Mouse (Mus musculus) heart, adult 11 months (tissue): ENCODE data around the gene Tbcb.
"Not testable (repeated sequence)": the region's sequence is repeated elsewhere in the genome, so short reads cannot be mapped to it uniquely, and the experiment has no call there.

Source experiments
- DNase-seq: peaks from one replicate; pipeline ENCODE4 v3.0.0; 2022

The Tbcb gene

GRCm38 (mm10) chr7:30231669-30232454 is at the start of gene Tbcb, which contains the start of gene Polr2i:
TSS of gene Tbcb (minus strand) at chr7:30232272.
TSS of gene Polr2i (plus strand) at chr7:30231948.
- DNase-seq = peak; percentile 100

- peak; percentile 88 for DNase-seq
These were observed 49.5 kb upstream of the Tbcb start for GRCm38 (mm10) chr7:30281522-30281921.

GRCm38 (mm10) chr7:30280670-30281138 is 48.6 kb upstream of the Tbcb start:
- DNase-seq = peak; percentile 100

- DNase-seq = peak; percentile 99
These were observed 48.0 kb upstream of the Tbcb start, which contains the start of the genes Thap8 and Wdr62 for GRCm38 (mm10) chr7:30279951-30280669. TSS of gene Thap8 (plus strand) at chr7:30280094. TSS of gene Wdr62 (minus strand) at chr7:30280419.

GRCm38 (mm10) chr7:30279536-30279935 is 47.5 kb upstream of the Tbcb start:
- no peak for DNase-seq

- peak; percentile 83 for DNase-seq
These were observed 46.8 kb upstream of the Tbcb start for GRCm38 (mm10) chr7:30278911-30279310.

- no peak for DNase-seq
These were observed 42.3 kb upstream of the Tbcb start for GRCm38 (mm10) chr7:30274383-30274782.

- DNase-seq = no peak
These were observed 37.6 kb upstream of the Tbcb start for GRCm38 (mm10) chr7:30269641-30270040.

GRCm38 (mm10) chr7:30266780-30267179 is 34.7 kb upstream of the Tbcb start:
- DNase-seq = peak; percentile 63

GRCm38 (mm10) chr7:30265935-30266334 is 33.9 kb upstream of the Tbcb start:
- no peak for DNase-seq

GRCm38 (mm10) chr7:30265531-30265930 is 33.5 kb upstream of the Tbcb start:
- DNase-seq = no peak

- DNase-seq = peak; percentile 86
These were observed 33.0 kb upstream of the Tbcb start for GRCm38 (mm10) chr7:30265041-30265440.

GRCm38 (mm10) chr7:30251956-30252954 is 20.2 kb upstream of the Tbcb start:
- peak; percentile 94 for DNase-seq

- not testable (repeated sequence) for DNase-seq
These were observed 5.3 kb upstream of the Tbcb start for GRCm38 (mm10) chr7:30237374-30237773.

- DNase-seq = peak; percentile 80
These were observed 3.6 kb upstream of the Tbcb start, which contains the start of gene Ovol3 for GRCm38 (mm10) chr7:30235625-30236024. TSS of gene Ovol3 (minus strand) at chr7:30235725.

- peak; percentile 91 for DNase-seq
These were observed 3.0 kb upstream of the Tbcb start for GRCm38 (mm10) chr7:30235091-30235490.

- DNase-seq = peak; percentile 92
These were observed 2.3 kb upstream of the Tbcb start for GRCm38 (mm10) chr7:30234276-30234858.

- DNase-seq = peak; percentile 90
These were observed 1.3 kb upstream of the Tbcb start for GRCm38 (mm10) chr7:30233387-30233786.

- peak; percentile 96 for DNase-seq
These were observed 618 bp upstream of the Tbcb start for GRCm38 (mm10) chr7:30232631-30233148.

GRCm38 (mm10) chr7:30231328-30231668 is 774 bp downstream of the Tbcb start:
- no peak for DNase-seq

- DNase-seq = peak; percentile 77
These were observed 7.9 kb downstream of the Tbcb start for GRCm38 (mm10) chr7:30224206-30224605.

GRCm38 (mm10) chr7:30222205-30222604 is 9.9 kb downstream of the Tbcb start:
- no peak for DNase-seq
